Mouse (Mus musculus): ENCODE results near the gene Golt1b. TPM values are rescaled to one million over a fixed set of nuclear protein-coding genes. Genes with fewer than 3 reads are reported as not detected.
A peak's percentile ranks its signal among the peaks of the same experiment; 100 is the strongest.
"Not testable (repeated sequence)": the region's sequence is repeated elsewhere in the genome, so short reads cannot be mapped to it uniquely, and the experiment has no call there.

Gene Golt1b
- total and polyA plus RNA-seq, 2 experiments from 2014 or later, result 58.5 to 72.0 TPM

DNA sequence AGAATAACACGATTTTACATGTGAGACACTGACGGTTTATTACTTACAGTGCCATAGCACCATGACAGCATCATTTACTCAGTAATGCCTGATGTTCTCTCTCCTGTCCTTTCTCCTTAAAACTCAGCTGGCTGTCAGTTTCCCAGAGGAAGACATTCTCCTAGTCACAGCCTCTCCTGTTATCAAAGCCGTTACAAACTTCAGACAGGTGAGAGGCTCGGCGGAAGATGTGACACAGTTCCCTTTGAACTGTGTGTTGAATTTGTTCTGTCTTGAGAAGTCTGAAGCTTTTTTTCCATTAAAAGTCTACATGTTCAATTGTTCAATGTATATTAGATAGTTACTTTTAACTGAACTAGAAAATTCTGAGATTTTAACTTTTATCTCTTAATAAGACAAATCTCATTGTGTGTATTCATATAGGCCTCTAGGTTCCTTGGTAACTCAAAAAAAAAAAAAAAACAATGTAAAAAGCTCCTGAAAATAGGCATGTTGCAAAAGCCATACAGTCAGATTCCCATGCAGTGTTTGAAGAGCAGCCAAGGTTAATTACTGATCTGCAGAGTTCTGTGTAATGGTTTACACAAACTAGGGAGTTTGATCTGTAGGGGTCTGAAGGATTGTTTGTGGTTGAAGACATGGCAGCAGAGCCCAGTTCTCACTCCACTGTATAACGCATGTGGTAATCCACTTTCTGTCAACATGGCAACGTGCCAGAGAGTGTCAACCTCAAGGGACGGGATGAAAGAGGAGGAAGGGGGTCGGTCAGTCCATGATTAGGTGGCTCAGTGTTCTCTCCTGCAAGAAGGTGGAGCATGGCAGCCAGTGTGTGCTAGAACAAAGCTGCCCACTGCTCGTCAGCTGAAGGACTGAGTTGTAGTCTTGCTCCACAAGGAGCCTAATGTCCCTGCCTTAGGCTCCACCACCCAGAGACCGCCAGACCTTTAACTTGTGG, 39.3 kb upstream of the Golt1b start:
- no peaks in the 10 kb centered on the region for H3K27me3 ChIP-seq (ENCODE audit: insufficient read depth, low read length)
- peaks cover 3% of the 10 kb centered on the region for H3K4me1 ChIP-seq (ENCODE audit: insufficient read depth)
- no peak overlapping the region for H3K4me3 ChIP-seq (ENCODE audit: low read depth, low read length)
- no peak overlapping the region for H3K4me2 ChIP-seq (ENCODE audit: low read depth)
- H3K36me3 ChIP-seq (ENCODE audit: insufficient read depth), result peaks cover 28% of the 10 kb centered on the region
- no peak overlapping the region for H3K9ac ChIP-seq
- no peaks in the 10 kb centered on the region for H3K9me3 ChIP-seq (ENCODE audit: low read length)
- DNase-seq (no peak), ATAC-seq (no peak)
- no peak for TF ChIP-seq CTCF (IDR thresholded peaks at IDR 0.05; ENCODE audit: low read depth)
- no peak overlapping the region for H3K27ac ChIP-seq (ENCODE audit: low read depth, low read length)
- 69% methylated on average over 11 of the region's 11 CpGs for WGBS

DNA sequence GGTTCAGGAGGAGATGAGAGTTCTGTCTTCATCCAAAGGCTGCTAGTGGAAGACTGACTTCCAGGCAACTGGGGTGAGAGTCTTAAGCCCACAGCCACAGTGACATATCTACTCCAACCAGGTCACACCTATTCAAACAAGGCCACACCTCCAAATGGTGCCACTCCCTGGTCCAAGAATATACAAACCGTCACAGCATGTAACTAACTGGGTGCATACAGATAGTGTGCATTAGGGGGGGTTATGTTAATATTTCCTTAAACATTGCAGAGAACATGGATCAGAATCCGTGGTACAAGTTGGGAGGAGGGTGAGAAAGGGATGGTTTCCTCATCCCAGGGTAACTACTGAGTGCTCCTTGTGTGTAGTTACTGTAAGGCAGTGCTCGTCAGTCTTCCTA, 34.9 kb upstream of the Golt1b start:
- H3K4me1 ChIP-seq (ENCODE audit: insufficient read depth); H3K9ac ChIP-seq; H3K4me3 ChIP-seq (ENCODE audit: low read depth, low read length); H3K4me2 ChIP-seq (ENCODE audit: low read depth); H3K9me3 ChIP-seq (ENCODE audit: low read length); H3K27ac ChIP-seq (ENCODE audit: low read depth, low read length); DNase-seq; H3K27me3 ChIP-seq (ENCODE audit: insufficient read depth, low read length); ATAC-seq: not testable (repeated sequence)
- peaks cover 60% of the 10 kb centered on the region for H3K36me3 ChIP-seq (ENCODE audit: insufficient read depth)
- WGBS, result 94% methylated on average over 3 of the region's 3 CpGs

DNA sequence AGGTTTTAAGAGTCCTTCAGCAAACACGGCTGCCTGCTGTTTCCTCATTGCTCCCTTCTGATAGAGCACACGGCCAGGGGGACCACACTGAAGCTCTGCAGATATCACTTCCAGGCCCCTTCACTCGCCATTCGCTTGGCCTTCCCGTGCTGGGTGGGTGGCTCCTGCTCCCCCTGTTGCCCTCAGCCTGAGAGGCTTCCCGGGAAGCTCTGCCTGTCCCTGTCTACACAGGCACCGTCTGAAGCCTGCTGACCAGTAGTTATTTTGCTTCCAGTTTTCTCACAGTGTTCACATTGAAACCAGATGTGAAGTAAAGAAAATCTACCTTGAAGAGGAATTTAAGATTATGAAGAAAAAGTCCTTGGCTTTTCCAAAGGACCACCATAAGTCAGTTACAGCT, 29.9 kb upstream of the Golt1b start:
- Histone ChIP-seq H3K27ac (ENCODE audit: low read depth, low read length) (no peak overlapping the region), H3K4me3 (ENCODE audit: low read depth, low read length) (no peak overlapping the region), H3K4me1 (ENCODE audit: insufficient read depth) (no peaks in the 10 kb centered on the region), H3K4me2 (ENCODE audit: low read depth) (no peak overlapping the region), H3K9ac (no peak overlapping the region), H3K9me3 (ENCODE audit: low read length) (no peaks in the 10 kb centered on the region), H3K36me3 (ENCODE audit: insufficient read depth) (peaks cover 83% of the 10 kb centered on the region), H3K27me3 (ENCODE audit: insufficient read depth, low read length) (no peaks in the 10 kb centered on the region)
- DNase-seq (no peak), ATAC-seq (no peak)
- no peak for TF ChIP-seq CTCF (IDR thresholded peaks at IDR 0.05; ENCODE audit: low read depth)
- WGBS, result 76% methylated on average over 7 of the region's 7 CpGs

DNA sequence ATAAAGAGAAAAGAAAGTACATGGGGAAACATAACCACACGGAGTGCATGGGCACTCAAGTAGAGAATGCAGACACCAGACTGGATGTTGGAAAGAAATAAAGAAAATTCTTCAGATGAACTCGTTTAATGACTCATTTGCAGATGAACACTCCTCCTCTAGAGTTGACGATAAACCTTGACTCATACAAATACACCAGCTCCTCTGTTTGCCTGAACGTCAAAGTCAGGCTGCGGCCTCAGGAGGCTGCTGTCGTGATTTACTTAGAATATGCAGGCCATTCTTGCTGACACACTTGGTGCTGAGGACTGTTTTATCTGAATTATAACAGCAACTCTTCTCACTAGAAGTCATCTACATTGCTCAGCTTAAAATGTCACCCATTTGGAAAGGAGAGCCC, 25.0 kb upstream of the Golt1b start:
- H3K36me3 ChIP-seq (ENCODE audit: insufficient read depth), result peaks cover 80% of the 10 kb centered on the region
- 89% methylated on average over 6 of the region's 6 CpGs for WGBS
- H3K9ac ChIP-seq, result no peak overlapping the region
- ATAC-seq (no peak), DNase-seq (no peak)
- H3K4me3 ChIP-seq (ENCODE audit: low read depth, low read length), result no peak overlapping the region
- no peaks in the 10 kb centered on the region for H3K9me3 ChIP-seq (ENCODE audit: low read length)
- no peak overlapping the region for H3K4me2 ChIP-seq (ENCODE audit: low read depth)
- H3K27ac ChIP-seq (ENCODE audit: low read depth, low read length), result no peak overlapping the region
- no peaks in the 10 kb centered on the region for H3K4me1 ChIP-seq (ENCODE audit: insufficient read depth)
- H3K27me3 ChIP-seq (ENCODE audit: insufficient read depth, low read length), result no peaks in the 10 kb centered on the region
- no peak for TF ChIP-seq CTCF (IDR thresholded peaks at IDR 0.05; ENCODE audit: low read depth)

DNA sequence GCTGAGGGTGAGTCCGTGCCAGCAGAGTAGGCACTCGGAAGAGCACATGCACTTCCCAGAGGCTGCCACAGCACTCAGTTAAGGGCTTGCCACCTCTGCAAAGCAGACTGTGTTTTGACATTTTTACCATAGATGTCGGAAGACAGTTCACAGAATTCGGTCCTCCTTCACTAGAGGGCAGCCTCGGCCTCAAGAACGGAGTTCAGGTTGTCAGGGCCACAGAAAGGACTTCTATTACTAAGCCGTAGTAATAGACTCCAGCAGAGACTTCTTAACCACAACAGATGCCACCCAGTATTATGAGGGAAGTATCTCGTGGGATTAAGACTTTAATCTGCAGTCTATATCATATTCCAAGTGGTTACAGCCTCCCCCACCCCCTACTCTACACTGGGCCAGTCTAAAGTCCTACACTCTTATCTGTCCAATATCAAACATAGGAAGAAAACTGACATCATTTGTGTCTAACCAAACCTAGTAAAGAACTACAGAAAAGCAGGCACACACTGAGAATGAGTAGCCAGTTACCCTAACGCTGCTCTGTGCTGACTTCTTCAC, 23.9 kb upstream of the Golt1b start:
- 62% methylated on average over 9 of the region's 9 CpGs for WGBS
- TF ChIP-seq CTCF (IDR thresholded peaks at IDR 0.05; ENCODE audit: low read depth), result peak; percentile 32
- DNase-seq (no peak), ATAC-seq (no peak)
- no peaks in the 10 kb centered on the region for H3K9me3 ChIP-seq (ENCODE audit: low read length)
- H3K9ac ChIP-seq, result no peak overlapping the region
- no peak overlapping the region for H3K4me2 ChIP-seq (ENCODE audit: low read depth)
- no peaks in the 10 kb centered on the region for H3K27me3 ChIP-seq (ENCODE audit: insufficient read depth, low read length)
- H3K27ac ChIP-seq (ENCODE audit: low read depth, low read length), result no peak overlapping the region
- H3K4me1 ChIP-seq (ENCODE audit: insufficient read depth), result no peaks in the 10 kb centered on the region
- H3K36me3 ChIP-seq (ENCODE audit: insufficient read depth), result peaks cover 81% of the 10 kb centered on the region
- no peak overlapping the region for H3K4me3 ChIP-seq (ENCODE audit: low read depth, low read length)

DNA sequence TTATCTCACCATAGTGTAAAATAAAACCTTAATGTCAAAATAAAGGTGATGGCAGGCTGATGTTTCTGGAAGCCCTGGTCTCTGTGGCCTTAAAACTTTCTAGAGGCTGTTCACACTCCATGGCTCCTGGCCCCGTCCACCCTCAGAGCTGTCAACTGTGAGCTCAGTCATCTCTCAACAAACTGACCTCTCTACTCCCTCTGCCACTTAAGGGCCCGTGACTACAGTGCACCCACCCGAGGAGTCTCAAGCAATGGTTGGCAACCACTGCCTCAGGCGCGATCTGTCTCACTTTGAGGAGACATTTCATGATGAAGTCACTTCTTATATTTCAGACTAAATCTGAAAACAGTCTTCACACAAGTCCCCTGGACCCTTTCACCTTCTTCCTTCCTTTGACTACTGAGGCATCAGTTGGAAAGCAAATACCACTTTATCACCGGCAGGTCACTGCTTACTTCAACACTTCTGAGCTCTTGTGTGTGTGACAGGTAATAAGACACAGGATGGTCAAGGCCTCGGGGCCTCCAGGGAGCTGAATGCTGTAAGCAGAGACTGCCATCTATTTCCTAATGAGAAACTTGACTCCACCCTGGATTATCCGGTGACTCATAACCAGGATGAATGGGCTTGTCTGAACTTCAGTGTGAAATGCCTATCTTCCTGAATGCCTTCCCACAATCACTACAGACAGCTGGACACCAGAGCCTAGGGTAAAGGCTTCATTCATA, 21.1 kb upstream of the Golt1b start:
- Histone ChIP-seq H3K27me3 (ENCODE audit: insufficient read depth, low read length) (no peaks in the 10 kb centered on the region), H3K27ac (ENCODE audit: low read depth, low read length) (no peak overlapping the region), H3K4me2 (ENCODE audit: low read depth) (no peak overlapping the region), H3K9ac (no peak overlapping the region), H3K36me3 (ENCODE audit: insufficient read depth) (peaks cover 70% of the 10 kb centered on the region), H3K4me3 (ENCODE audit: low read depth, low read length) (no peak overlapping the region), H3K9me3 (ENCODE audit: low read length) (no peaks in the 10 kb centered on the region), H3K4me1 (ENCODE audit: insufficient read depth) (no peaks in the 10 kb centered on the region)
- no peak for ATAC-seq
- TF ChIP-seq CTCF (IDR thresholded peaks at IDR 0.05; ENCODE audit: low read depth), result no peak
- DNase-seq, result no peak
- 93% methylated on average over 8 of the region's 8 CpGs for WGBS

All from forebrain, postnatal 0 days (tissue).